Mouse (Mus musculus): ENCODE measurements at regions not wholly inside any gene's neighbourhood (a gene's known extent, or its start where the extent isn't known, plus 50 kb on each side); places are given as distances from the start of the nearest gene placed in this dataset.

DNA sequence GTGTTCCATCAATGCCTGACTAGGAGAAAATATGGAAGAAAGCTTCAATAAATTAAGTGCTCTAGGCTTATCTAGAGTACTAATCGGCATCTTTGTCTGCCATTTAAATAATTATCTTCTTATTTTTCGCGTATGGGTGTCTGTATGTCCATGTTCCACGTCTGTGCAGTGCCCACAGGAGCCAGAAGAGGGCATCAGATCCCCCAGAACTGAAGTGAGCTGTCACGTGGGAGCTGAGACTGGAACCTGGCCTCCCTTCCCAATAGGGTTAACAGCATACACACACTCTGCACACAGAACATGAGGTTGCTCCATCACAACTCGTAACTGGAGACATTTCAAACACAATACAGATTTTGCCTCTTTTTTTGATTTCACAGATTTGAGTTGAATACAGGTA, 143.4 kb upstream of the Wdfy3 start:
- TF ChIP-seq CTCF (IDR thresholded peaks at IDR 0.05; ENCODE audit: low read depth, low read length) (peak; percentile 87), POLR2A (IDR thresholded peaks at IDR 0.05; ENCODE audit: insufficient read depth, low read length) (no peak)

Data from ES-Bruce4 (cell line).